In genomic region chr14:7855501-7855900, GRCm38 (mm10) we compare ENCODE assay signal across 24 mouse cellular contexts. TPM values are rescaled to one million over a fixed set of nuclear protein-coding genes. Genes with fewer than 3 reads are reported as not detected.
DNase-seq lines count a peak whose midpoint lies in the region; ATAC-seq and TF ChIP-seq lines count a peak whose summit lies in the region.
"Had no signal": no experiment of that assay in that cellular context is flagged by ENCODE, and none has a peak within 500 bp of the region (broad histone marks: within the 10 kb centered on the region; RNA-seq: fewer than 3 reads in every experiment).

No protein-coding gene starts in this region.

- H3K27ac ChIP-seq in heart, embryonic 10.5 days, result peak overlapping the region; percentile 29; the same call in 1 of the 2 replicates
- peak overlapping the region; percentile 18; the same call in 1 of the 2 replicates for H3K27ac ChIP-seq in embryonic facial prominence, embryonic 12.5 days
- H3K27ac ChIP-seq in limb, embryonic 10.5 days, result peak overlapping the region; percentile 63; the same call in 1 of the 2 replicates
- peak overlapping the region; percentile 30; the same call in 1 of the 2 replicates for H3K27ac ChIP-seq in stomach, postnatal 0 days (replicated peaks)
- H3K27ac ChIP-seq: kidney, postnatal 0 days; liver, embryonic 15.5 days; lung, embryonic 15.5 days; midbrain, embryonic 13.5 days had no signal

- 74% methylated on average over 5 of the region's 5 CpGs for WGBS in heart, embryonic 10.5 days
- WGBS in embryonic facial prominence, embryonic 12.5 days, result 47% methylated on average over 5 of the region's 5 CpGs
- 57% methylated on average over 5 of the region's 5 CpGs for WGBS in limb, embryonic 10.5 days
- 39% methylated on average over 5 of the region's 5 CpGs for WGBS in stomach, postnatal 0 days

- TF ChIP-seq CTCF in stomach, postnatal 0 days (IDR thresholded peaks at IDR 0.05; ENCODE audit: low read depth), result no peak

- peak; percentile 32; the same call in 1 of the 2 replicates for ATAC-seq in embryonic facial prominence, embryonic 12.5 days (ENCODE audit: insufficient number of reproducible peaks, insufficient read depth, low FRiP score, low TSS enrichment)
- no peak for ATAC-seq in stomach, postnatal 0 days (ENCODE audit: low FRiP score, low TSS enrichment)
- ATAC-seq: activated CD4-positive, CD25-positive, alpha-beta regulatory T cell, adult 4 months; intestine, postnatal 0 days; midbrain, embryonic 13.5 days had no signal

- H3K9ac ChIP-seq in embryonic facial prominence, embryonic 12.5 days, result no peak overlapping the region
- no peak overlapping the region for H3K9ac ChIP-seq in stomach, postnatal 0 days (ENCODE audit: low read length)
- H3K9ac ChIP-seq: heart, embryonic 12.5 days; liver, embryonic 15.5 days; lung, embryonic 15.5 days; midbrain, embryonic 13.5 days had no signal

- peaks cover 58% of the 10 kb centered on the region for H3K4me1 ChIP-seq in heart, embryonic 10.5 days
- peaks cover 47% of the 10 kb centered on the region for H3K4me1 ChIP-seq in embryonic facial prominence, embryonic 12.5 days
- H3K4me1 ChIP-seq in limb, embryonic 10.5 days, result peaks cover 68% of the 10 kb centered on the region
- H3K4me1 ChIP-seq in stomach, postnatal 0 days (replicated peaks; ENCODE audit: control insufficient read depth, insufficient read depth), result peaks cover 6% of the 10 kb centered on the region

- no peak for DNase-seq in heart, embryonic 10.5 days (ENCODE audit: low spot score)
- no peak for DNase-seq in heart, adult 18-20 months
- DNase-seq in limb, embryonic 10.5 days (ENCODE audit: low spot score), result no peak
- DNase-seq in stomach, postnatal 0 days (ENCODE audit: low spot score), result no peak
- DNase-seq in cerebellum, postnatal 4 days (ENCODE audit: low spot score in 2 of 2), result no peak
- no peak for DNase-seq in B cell, adult 2 months
- DNase-seq: adrenal gland, postnatal 10 days; cerebellum, adult 18-20 months; cerebellum, postnatal 14 days; gastrocnemius, postnatal 10 days; heart, postnatal 10 days; liver; lung, postnatal 36 days; spleen, adult 18-20 months; thymus, postnatal 25 days had no signal

- H3K36me3 ChIP-seq in heart, embryonic 10.5 days, result no peaks in the 10 kb centered on the region
- no peaks in the 10 kb centered on the region for H3K36me3 ChIP-seq in embryonic facial prominence, embryonic 12.5 days
- H3K36me3 ChIP-seq in limb, embryonic 10.5 days, result no peaks in the 10 kb centered on the region
- no peaks in the 10 kb centered on the region for H3K36me3 ChIP-seq in stomach, postnatal 0 days (ENCODE audit: control insufficient read depth, insufficient read depth, low read length)
- H3K36me3 ChIP-seq: heart, embryonic 12.5 days; liver, embryonic 15.5 days; lung, embryonic 15.5 days; midbrain, embryonic 13.5 days had no signal

- no peaks in the 10 kb centered on the region for H3K27me3 ChIP-seq in heart, embryonic 10.5 days (ENCODE audit: insufficient read depth, poor library complexity, severe bottlenecking)
- no peaks in the 10 kb centered on the region for H3K27me3 ChIP-seq in embryonic facial prominence, embryonic 12.5 days
- no peaks in the 10 kb centered on the region for H3K27me3 ChIP-seq in limb, embryonic 10.5 days (ENCODE audit: low read depth, poor library complexity, severe bottlenecking)
- H3K27me3 ChIP-seq in stomach, postnatal 0 days (ENCODE audit: control insufficient read depth, insufficient read depth, low read length), result no peaks in the 10 kb centered on the region
- H3K27me3 ChIP-seq: heart, embryonic 12.5 days; liver, embryonic 15.5 days; lung, embryonic 15.5 days; midbrain, embryonic 13.5 days had no signal

- no peak overlapping the region for H3K4me3 ChIP-seq in heart, embryonic 10.5 days
- no peak overlapping the region for H3K4me3 ChIP-seq in embryonic facial prominence, embryonic 12.5 days
- no peak overlapping the region for H3K4me3 ChIP-seq in limb, embryonic 10.5 days
- H3K4me3 ChIP-seq in stomach, postnatal 0 days (ENCODE audit: low read depth, low read length), result no peak overlapping the region
- H3K4me3 ChIP-seq: heart, embryonic 12.5 days; liver, embryonic 15.5 days; lung, embryonic 15.5 days; megakaryocyte, embryonic 14.5 days; midbrain, embryonic 13.5 days had no signal

- no peaks in the 10 kb centered on the region for H3K9me3 ChIP-seq in heart, embryonic 10.5 days
- H3K9me3 ChIP-seq in embryonic facial prominence, embryonic 12.5 days, result no peaks in the 10 kb centered on the region
- H3K9me3 ChIP-seq in limb, embryonic 10.5 days (replicated peaks), result no peaks in the 10 kb centered on the region
- H3K9me3 ChIP-seq in stomach, postnatal 0 days (ENCODE audit: control insufficient read depth, low read length), result no peaks in the 10 kb centered on the region
- H3K9me3 ChIP-seq: heart, embryonic 12.5 days; liver, embryonic 15.5 days; lung, embryonic 15.5 days; megakaryocyte, embryonic 14.5 days; midbrain, embryonic 13.5 days had no signal

- TF ChIP-seq EP300 in stomach, postnatal 0 days (optimal IDR thresholded peaks at IDR 0.05), result no peak

- H3K4me2 ChIP-seq in embryonic facial prominence, embryonic 12.5 days (replicated peaks), result no peak overlapping the region
- H3K4me2 ChIP-seq in stomach, postnatal 0 days (replicated peaks; ENCODE audit: low read depth), result no peak overlapping the region
- H3K4me2 ChIP-seq: heart, embryonic 12.5 days; liver, embryonic 15.5 days; lung, embryonic 15.5 days; midbrain, embryonic 13.5 days had no signal

RNA-seq across cellular contexts. Expression of gene Flnb, which starts 37.7 kb away (rescaled TPM):
- polyA plus RNA-seq in heart, embryonic 10.5 days (2016; fragmentation: Nextera tagmentation; extraction: Ambion mirVana), result 15.2 and 18.5 TPM in 2 replicates
- 10 to 100 TPM; 21.8 to 22.6 TPM for total RNA-seq in heart, adult 18-20 months (2021)
- 32.8 and 32.9 TPM in 2 replicates for polyA plus RNA-seq in embryonic facial prominence, embryonic 12.5 days (2016; fragmentation: Nextera tagmentation; extraction: Ambion mirVana)
- 18.7 and 31.3 TPM in 2 replicates for polyA plus RNA-seq in limb, embryonic 10.5 days (2016; fragmentation: Nextera tagmentation; extraction: Ambion mirVana)
- polyA plus RNA-seq in stomach, postnatal 0 days (2015; fragmentation: Nextera tagmentation; extraction: Ambion mirVana), result 8.3 and 8.8 TPM in 2 replicates
